Mouse (Mus musculus): ENCODE data around the gene Tmem151b. TPM values are rescaled to one million over a fixed set of nuclear protein-coding genes. Genes with fewer than 3 reads are reported as not detected.

The Tmem151b gene
- polyA plus RNA-seq, 1 experiment from 2014 or later, result 1.9 TPM

- WGBS, result 56% methylated on average over 13 of the region's 13 CpGs
- H3K4me1 ChIP-seq (ENCODE audit: control insufficient read depth, insufficient read depth, low read length), result peaks cover 3% of the 10 kb centered on the region; the same call in 1 of the 2 replicates
- H3K9ac ChIP-seq (ENCODE audit: low read length), result no peak overlapping the region
- H3K27ac ChIP-seq (ENCODE audit: low read length), result no peak overlapping the region
- no peaks in the 10 kb centered on the region for H3K36me3 ChIP-seq (ENCODE audit: control insufficient read depth, insufficient read depth)
- no peaks in the 10 kb centered on the region for H3K9me3 ChIP-seq (replicated peaks; ENCODE audit: control insufficient read depth, low read length)
- no peak overlapping the region for H3K4me2 ChIP-seq (ENCODE audit: low read depth, low read length)
- no peak overlapping the region for H3K4me3 ChIP-seq (ENCODE audit: low read length)
- no peak for ATAC-seq (replicated peaks; ENCODE audit: extremely low read depth, insufficient read depth, low FRiP score)
- H3K27me3 ChIP-seq (ENCODE audit: control insufficient read depth, insufficient read depth, low read length), result no peaks in the 10 kb centered on the region
These were observed 51.1 kb downstream of the Tmem151b start for GRCm38 (mm10) chr17:45498397-45498796.

- Histone ChIP-seq H3K4me1 (ENCODE audit: control insufficient read depth, insufficient read depth, low read length) (peaks cover 3% of the 10 kb centered on the region; the same call in 1 of the 2 replicates), H3K27ac (ENCODE audit: low read length) (no peak overlapping the region), H3K9ac (ENCODE audit: low read length) (no peak overlapping the region), H3K4me3 (ENCODE audit: low read length) (no peak overlapping the region), H3K4me2 (ENCODE audit: low read depth, low read length) (no peak overlapping the region), H3K9me3 (replicated peaks; ENCODE audit: control insufficient read depth, low read length) (no peaks in the 10 kb centered on the region), H3K27me3 (ENCODE audit: control insufficient read depth, insufficient read depth, low read length) (0 out of 2 replicates have a peak, but pooled peaks cover 2% of the 10 kb centered on the region), H3K36me3 (ENCODE audit: control insufficient read depth, insufficient read depth) (no peaks in the 10 kb centered on the region)
- no peak for ATAC-seq (replicated peaks; ENCODE audit: extremely low read depth, insufficient read depth, low FRiP score)
- 70% methylated on average over 11 of the region's 11 CpGs for whole genome bisulfite sequencing
These were observed 54.1 kb downstream of the Tmem151b start for GRCm38 (mm10) chr17:45495398-45495797.

Other genes starting within 250 kb of the Tmem151b start
- gene Cdc5l, start 115.9 kb downstream of the Tmem151b start, polyA plus RNA-seq (2015; fragmentation: Nextera tagmentation; extraction: Ambion mirVana), result 46.2 and 49.5 TPM in 2 replicates
- gene Spats1, start 74.3 kb downstream of the Tmem151b start, polyA plus RNA-seq (2015; fragmentation: Nextera tagmentation; extraction: Ambion mirVana), result 1.2 and 1.5 TPM in 2 replicates
- gene Aars2, start 42.8 kb downstream of the Tmem151b start, polyA plus RNA-seq (2015; fragmentation: Nextera tagmentation; extraction: Ambion mirVana), result 25.0 and 25.4 TPM in 2 replicates
- 0.49 and 0.63 TPM in 2 replicates for gene Tcte1, start 26.2 kb downstream of the Tmem151b start, polyA plus RNA-seq (2015; fragmentation: Nextera tagmentation; extraction: Ambion mirVana)
- gene Nfkbie, start 6.0 kb upstream of the Tmem151b start, polyA plus RNA-seq (2015; fragmentation: Nextera tagmentation; extraction: Ambion mirVana), result 5.3 and 10.9 TPM in 2 replicates
- gene Slc35b2, start 14.2 kb upstream of the Tmem151b start, polyA plus RNA-seq (2015; fragmentation: Nextera tagmentation; extraction: Ambion mirVana), result 89.4 and 89.9 TPM in 2 replicates
- 1,191 and 1,235 TPM in 2 replicates for gene Hsp90ab1, start 23.6 kb upstream of the Tmem151b start, polyA plus RNA-seq (2015; fragmentation: Nextera tagmentation; extraction: Ambion mirVana)
- 110 and 137 TPM in 2 replicates for gene Slc29a1, start 49.9 kb upstream of the Tmem151b start, polyA plus RNA-seq (2015; fragmentation: Nextera tagmentation; extraction: Ambion mirVana)
- 0.25 and 0.49 TPM in 2 replicates for gene Mymx, start 52.4 kb upstream of the Tmem151b start, polyA plus RNA-seq (2015; fragmentation: Nextera tagmentation; extraction: Ambion mirVana)
- 0.34 and 0.84 TPM in 2 replicates for gene Capn11, start 109.6 kb upstream of the Tmem151b start, polyA plus RNA-seq (2015; fragmentation: Nextera tagmentation; extraction: Ambion mirVana)
- 137 and 143 TPM in 2 replicates for gene Mrpl14, start 136.6 kb upstream of the Tmem151b start, polyA plus RNA-seq (2015; fragmentation: Nextera tagmentation; extraction: Ambion mirVana)
- gene Tmem63b, start 137.2 kb upstream of the Tmem151b start, polyA plus RNA-seq (2015; fragmentation: Nextera tagmentation; extraction: Ambion mirVana), result 40.4 and 47.6 TPM in 2 replicates
- gene 1600014C23Rik, start 184.2 kb upstream of the Tmem151b start, polyA plus RNA-seq (2015; fragmentation: Nextera tagmentation; extraction: Ambion mirVana), result 0.54 and 1.4 TPM in 2 replicates